Mouse (Mus musculus) 416B (cell line): ENCODE data around the gene Dusp8.

Source experiments
- DNase-seq: peaks from one replicate; pipeline ENCODE4 v3.0.0; 2011; ENCODE audit warnings: low read depth

Dusp8 gene

DNA sequence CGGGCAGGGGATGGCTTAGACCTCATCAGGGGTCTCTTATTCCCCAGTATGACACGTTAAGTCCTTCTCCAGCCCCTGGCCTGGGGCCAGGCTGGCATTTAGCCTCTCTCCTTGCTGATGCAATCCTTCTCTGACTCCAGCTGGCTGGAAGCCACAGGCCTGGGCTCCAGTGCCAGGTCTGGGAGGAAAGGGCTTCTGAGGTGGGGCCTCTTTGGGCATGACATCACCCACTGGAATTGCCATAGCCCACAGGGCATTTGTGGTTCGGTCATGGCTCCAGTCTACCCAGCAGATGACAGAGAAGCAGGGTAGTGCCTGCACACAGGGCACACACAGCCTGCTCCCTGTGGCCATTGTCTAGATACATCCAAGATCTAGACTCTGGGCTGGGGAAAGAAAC is 10.8 kb downstream of the Dusp8 start:
- DNase-seq = peak; percentile 22

DNA sequence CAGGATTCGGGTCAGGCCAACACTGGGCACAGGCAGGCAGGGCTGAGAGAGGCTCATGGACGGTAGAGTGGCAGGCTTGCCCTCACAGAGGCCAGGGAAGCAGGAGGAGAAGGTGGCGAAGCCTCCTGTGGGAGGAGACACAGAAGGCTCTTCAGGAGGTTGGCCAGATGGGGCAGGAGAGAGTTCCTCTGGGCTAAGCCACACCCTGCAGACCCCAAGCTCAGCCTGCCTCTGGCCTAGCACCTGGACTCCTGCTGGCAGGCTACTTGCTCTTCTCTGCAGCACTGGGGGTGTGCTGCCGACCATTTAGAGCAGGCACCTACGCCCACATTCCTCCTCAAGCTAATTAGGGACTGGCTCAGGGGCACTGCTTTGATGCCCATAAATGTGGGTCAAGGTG is 11.2 kb downstream of the Dusp8 start:
- peak; percentile 7 for DNase-seq

DNA sequence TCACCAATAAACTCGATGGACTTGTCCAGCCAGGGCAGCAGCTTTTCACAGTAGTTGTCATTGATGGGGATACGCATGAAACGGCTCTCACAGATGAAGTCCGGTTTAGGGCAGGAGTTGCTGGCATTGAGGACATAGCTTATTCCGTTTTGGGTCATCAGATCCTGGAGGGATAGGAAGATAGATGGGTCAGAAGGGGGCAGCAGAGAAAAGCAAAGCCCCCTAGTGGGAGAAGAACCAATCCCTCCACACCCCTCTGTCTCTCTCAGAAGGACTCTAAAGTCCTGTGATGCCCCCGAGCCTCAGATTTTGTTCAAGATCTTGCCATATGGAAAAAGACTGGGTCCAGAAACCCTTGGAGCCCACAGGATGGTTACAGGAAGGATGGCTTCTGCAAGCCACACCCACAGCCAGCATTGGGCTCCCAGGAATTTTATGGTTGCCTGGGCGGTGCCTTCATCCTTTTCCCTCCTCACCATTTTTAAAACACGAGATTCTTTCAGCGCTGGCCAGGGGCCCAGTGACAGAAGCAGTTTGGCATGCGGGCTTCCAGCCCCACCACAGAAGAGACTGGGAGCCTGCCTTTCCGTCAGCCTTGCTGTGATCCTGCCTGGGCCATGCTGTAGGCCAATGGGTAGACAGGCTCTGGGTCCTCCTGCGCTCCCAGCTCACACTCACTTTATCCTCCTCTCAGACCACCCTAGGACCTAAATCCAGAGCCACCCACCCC is 11.9 kb downstream of the Dusp8 start:
- DNase-seq = no peak

DNA sequence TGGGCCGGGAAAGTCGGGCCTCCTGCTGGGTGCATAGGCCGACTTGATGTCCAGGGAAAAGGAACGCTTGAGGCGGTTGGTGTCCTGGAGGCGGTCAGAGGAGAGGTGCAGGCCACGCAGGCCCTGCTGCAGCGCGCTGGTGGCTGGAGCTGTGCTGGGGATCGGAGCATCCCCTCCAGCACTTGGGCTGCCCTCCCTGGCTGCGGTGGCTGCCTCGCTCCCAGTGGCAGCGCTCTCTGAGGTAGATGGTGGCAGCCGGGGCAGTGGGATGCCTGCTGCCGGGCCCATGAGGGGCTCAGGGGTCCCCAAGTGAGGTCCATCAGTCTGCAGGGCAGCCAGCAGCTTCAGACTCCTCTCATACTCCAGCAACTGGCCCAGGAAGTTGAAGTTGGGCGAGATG is 13.0 kb downstream of the Dusp8 start:
- no peak for DNase-seq

DNA sequence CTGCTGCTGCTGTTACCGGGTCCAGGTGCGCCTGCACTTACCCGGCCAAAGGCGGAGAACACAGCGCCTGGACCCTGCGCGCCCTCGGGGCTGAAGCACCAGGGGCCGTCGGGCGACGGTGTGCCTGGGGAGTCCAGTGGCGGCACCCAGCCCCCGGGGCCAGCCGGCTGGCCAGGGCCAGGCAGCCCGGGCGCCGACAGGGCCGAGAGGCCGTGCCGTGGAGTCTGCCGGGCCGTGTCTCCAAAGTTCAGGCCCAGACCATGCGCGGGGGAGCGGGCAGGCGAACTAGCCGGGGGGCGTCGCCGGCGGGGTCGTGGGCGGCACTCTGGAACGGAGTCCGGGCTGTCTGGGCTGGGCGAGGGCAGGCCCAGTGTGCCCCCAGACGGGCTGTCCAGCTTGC is 13.5 kb downstream of the Dusp8 start:
- no peak for DNase-seq

DNA sequence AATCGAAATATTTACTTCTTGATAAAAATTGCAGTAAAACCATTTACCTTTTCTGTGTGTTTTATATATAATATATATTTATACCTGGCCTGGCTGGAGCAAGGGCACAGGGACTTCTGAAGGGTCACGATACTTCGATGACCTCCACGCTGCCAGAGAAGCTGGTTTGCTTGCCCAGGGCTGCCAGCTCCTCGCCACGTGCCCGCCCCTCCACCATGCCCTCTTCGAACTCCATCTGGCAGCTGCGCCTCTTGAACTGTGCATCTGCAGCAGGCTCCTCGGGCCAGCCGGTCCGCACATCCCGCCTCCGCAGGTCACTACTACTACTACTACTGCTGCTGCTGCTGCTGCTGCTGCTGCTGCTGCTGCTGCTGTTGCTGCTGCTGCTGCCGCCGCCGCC is 13.9 kb downstream of the Dusp8 start:
- DNase-seq = no peak

DNA sequence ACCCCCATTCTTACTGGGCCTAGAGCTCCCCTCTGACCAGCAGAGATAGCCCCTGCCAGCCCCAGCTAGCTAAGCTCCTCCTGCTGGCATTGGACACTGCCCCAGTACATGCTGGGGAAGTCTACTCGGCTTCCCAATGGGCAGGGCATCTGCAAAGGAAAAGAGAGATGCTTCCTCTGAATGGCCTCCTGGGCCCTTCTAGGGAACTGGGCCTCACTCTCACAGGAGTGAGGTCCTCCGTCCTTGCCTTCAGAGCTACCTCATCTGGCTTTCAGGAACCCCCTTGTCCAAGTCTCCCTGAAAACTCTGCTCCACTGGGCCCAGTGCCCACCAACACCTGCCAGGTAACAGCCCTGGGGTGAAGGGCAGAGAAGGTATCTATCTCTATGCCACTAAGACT is 14.8 kb downstream of the Dusp8 start:
- DNase-seq = no peak

DNA sequence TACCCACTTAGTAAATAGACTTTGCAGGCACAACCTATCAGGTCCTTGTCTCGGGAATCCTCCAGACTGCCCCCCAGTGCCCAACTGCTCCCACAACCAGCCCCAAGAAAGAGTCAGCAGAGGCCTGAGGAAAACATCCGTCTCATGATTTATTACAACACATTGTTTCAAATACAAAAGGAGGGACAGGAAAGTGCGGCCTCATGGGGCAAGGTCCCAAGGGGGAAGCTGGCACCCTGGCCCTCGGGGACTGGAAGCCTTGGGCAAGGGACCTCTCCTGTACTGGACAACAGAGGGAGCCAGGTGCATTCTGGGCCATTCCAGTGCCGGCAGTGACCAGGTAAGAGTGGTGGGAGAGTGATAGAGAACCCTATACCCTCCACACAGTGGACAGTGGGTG is 16.3 kb downstream of the Dusp8 start:
- DNase-seq = no peak

DNA sequence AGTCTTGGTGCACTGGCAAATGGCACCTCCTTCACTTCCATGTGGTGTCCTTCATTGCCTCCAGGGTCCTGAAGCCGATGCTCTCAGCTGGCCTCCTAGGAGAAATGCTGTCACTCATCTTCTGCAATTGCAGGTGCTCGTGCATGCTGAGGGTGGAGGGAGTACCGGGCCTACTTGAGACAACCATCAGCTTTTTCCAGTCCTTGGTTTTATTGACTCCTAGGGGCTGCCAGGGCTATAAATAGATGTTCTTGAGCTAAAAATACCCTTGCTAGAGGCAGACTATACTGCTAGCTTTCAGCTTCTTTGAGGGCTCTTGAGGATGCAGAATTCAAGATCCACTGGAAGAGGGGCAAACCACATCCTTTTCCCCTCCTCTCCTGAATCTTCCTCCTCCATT is 18.5 kb downstream of the Dusp8 start:
- no peak for DNase-seq

DNA sequence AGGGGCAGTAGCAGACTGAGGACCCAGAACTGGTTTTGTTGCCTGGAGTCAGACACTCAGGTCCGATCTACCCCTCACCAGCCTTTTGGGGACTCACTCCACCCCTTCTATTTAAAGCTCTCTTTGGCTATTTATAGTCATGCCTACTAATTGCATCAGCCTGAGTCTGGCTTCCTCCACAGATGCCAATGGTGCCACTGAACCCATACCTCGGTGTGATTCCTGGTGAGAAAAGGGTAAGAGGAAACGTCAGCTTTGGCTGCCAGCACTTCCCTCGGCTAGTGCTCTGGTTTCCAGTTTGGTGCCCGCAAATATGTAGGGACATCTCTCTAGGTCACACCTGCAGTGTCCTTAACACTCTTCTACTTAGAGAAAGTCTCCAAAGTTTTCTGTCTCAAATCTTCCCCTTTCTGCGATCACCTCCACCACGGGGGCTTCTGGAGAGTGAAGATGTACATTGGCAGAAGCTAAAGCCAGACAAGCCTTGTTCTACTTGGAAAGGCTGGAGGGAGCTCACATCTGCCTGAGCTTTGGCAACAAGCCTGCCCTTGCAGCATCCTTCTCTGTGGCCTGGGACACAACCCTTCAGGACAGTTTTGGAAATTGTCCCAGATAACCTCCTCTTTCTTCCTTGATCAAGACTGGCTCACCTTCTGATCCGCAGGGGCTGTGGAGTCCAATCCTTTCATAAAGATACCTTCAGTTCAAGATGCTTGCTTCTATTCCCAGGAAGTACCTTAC is 21.3 kb downstream of the Dusp8 start:
- no peak for DNase-seq

DNA sequence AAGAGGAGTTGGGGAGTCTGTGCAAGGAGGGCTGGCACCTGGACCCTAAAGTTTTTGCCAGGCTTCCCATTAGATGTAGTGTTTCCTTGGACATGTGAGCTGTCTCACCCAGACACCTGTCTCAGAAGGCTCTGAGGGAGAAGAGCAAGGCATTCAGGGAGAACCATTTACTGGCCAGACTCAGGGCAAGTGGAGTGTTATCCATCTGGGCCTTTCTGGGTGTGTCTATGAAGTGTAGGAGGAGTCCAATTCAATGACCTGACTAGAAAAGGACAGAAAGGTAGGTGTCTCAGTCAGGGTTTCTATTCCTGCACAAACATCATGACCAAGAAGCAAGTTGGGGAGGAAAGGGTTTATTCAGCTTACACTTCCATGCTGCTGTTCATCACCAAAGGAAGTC is 23.9 kb downstream of the Dusp8 start:
- DNase-seq = no peak

DNA sequence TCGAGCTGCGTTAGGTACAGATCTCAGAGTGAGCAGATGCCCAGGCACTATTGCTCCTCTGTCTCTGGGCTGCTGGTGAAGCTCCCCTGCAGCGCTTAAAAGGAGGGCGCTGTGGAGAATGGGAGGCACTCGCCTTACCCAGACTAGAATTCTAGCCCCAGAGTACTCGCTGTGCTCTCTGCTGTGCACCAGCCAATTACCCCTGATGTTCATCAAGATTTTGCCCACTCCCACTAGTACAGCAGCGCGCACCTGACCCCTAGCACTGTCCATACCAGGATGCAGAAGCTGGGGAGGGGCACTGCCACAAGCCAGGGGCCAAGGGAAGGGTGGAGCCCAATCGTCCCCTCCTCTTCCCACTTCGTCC is 24.4 kb downstream of the Dusp8 start:
- peak; percentile 5 for DNase-seq

DNA sequence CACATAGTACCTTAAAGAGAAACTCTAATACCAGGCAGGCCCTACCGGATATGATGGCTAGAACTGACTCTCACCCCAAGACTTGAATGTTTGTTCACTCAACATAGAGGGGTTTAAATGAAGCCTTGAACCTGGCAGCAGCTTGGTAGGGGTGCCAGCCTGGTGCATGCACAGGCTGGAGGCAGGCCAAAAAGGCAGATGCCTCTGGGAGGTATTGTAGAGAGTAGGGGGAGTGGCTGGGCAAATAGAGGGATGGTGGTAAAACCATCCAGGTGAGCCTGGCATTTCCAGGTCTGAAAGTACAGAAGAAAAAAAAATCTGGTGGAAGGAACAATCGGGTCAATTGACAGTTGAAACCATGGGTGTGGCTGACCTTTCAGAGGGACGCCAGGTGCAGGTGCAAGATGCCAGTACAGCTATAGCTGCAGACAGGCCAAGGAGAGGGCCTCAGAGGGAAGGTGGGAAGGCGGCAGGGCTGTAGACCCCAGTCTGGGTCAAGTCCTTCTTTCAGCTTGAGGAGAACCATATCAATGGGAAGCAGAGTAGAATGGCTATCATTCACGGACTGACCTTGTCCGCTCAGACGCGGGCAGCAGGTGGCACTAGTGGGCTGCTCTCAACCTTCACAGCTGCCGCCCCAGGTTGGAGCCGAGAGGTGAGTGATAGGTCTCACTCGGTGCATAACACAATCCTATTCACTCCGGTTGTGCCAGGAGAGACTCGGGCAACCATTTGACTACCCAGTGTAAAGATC is 25.0 kb downstream of the Dusp8 start:
- DNase-seq = peak; percentile 51

DNA sequence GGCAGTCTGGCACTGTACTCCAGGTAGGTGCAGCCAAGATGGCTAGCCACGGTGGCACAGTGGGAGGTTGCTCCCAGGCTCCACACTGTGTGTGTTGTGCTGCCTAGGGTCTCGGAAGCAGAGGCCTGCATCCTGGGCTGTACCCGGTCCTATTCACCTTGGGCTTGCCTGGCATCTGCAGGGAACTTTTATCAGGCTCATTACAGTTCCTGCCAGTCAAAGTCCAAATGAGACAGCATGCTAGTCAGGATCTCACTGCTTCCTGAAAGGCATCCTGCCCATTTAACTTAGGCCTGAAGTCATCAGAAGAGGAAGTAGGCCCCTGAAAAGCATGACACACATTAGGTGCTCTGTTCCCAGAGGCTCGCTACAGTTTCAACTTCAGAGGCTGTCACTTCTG is 27.2 kb downstream of the Dusp8 start:
- DNase-seq = peak; percentile 56

DNA sequence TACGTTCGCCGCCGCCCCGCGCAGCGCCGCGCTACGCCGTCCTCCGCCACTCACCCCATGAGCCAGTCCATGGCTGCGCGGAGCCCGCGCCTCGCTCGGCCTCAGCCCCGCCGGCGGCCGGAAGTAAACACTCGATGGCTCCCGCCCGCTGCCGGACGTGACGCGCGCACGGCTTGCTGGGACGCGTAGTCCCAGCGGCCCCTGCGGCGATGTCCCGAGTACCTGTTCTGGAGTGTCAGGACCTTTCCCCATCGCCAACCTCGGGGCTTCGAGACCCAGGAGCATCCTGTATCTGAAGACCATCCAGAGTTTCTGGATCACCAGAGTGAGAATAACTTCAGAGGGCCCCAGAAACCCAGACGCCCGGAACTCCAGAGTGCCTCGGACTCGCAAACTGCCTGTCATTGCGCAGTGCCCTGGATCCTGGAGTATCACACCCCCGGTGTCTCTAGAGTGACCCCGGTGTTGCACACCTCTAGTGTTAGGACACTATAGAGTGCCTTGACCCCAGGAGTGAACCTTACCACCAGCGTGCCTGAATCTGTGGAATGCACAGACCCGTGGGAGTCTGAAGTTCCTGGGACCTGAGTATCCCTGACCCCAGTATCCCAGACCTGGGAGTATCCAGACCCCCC is 34.6 kb downstream of the Dusp8 start, which contains the start of gene Mob2:
TSS of gene Mob2 (minus strand) at position 135 of the 635 bp plus-strand sequence.
- peak; percentile 75 for DNase-seq

DNA sequence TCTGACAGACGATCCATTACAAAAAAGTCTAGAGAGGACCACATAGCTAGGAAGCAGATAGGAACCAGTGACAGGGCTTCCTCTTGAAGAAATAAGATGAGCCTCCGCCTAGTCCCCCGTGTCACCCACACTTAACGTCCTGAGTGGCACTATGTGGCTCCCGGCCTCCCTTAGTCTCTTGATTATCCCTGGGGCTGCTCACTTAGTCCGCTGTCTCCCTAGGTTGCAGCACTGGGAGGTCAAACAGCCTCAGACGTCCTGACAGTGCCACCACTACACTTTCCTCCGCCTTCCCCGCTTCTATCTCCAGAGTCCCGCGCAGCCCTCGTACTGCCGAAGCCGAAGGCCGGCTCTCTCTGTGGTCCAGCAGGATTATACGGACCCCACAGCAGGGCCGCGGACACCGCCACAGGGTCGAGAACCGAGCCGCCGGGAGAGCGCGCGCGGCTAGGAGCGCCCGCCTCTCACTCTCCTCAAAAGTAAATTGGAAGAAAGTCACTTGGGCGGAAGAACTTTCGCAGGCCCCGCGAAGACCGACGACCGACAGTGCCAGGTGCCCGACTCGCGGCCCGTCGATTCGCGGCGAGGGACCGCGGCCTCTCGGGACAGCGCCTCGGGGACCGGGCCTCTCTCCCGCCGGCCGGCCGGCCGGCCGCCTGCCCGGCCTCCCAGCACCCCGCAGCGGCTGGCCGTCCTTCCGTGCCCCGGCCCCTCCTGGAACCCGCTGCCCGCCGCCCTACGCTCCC is 35.3 kb downstream of the Dusp8 start:
- DNase-seq = no peak

DNA sequence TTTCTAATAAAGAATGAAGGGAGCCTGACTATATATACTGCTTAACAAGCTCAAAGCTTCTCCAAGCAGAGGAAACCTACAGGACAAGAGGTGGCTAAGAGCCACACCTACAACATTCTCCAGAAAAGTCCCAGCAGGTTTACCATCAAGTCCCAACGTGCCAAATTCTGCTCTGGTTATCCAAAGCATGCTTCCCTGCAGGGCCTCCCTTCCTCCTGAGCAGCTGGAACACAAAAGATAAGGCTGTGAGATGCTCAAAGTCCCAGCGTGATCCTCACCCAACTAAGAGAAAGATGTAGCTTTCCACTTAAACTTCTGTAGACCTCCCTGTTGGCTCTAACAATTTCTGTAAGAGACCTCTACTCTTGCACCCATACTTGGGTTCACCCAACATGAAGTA is 36.6 kb downstream of the Dusp8 start:
- no peak for DNase-seq

DNA sequence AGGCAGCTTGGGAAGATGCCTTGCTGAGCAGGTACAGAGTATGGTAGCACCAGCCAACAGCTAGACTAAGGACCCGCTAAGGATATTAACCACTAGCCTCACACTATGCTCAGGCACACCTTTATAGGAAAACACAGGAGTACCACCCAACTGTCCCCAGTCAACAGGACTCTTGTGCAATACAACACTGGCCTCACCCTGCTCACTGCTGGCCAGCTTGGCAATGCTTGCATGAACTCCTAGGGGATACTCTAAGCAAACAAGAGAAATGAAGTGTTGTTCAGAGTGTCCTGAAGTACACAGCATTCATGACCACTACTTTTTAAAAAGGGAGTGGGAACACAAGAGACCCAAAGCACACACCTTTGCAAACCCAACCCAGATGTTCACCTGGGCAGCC is 38.5 kb downstream of the Dusp8 start:
- no peak for DNase-seq

DNA sequence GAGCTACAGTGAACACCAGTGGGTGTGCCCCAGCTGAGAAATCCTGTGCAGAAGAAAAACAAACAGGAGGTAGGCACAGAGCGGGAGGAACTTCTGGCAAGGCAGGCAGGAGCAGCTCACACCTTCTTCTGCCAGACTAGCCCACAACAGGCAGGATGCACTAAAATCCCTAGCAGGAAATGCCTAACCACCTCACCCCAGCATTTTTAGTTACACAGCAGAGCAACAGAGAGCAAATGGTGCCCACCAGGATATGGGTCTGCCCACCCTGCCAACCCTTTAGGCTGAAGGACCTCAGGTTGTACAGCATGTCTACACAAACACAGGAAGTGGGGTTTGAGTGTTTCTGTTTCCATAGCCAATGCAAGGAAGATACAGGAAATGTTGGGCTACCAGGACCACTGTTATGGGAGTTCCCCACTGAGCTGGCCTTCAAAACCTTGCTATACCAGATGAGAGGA is 39.0 kb downstream of the Dusp8 start:
- DNase-seq = peak; percentile 90

DNA sequence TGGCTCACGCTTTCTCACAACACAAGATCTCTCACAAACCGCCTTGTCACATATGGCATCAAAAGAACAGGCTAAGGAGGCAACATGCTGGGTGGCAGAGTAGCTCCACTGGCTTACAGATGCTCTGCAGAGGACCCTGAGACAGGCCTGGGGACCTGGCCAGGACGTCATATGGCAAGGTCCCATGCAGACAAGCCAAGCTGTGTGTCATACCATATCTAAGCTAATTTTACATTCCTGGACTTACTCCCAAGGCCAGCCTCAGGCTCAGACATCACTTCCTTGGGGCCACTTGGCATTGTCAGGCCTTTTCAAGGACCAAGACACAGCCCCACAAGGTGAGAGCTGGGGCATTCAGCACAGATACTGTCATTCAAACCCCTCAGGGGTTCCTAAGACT is 40.2 kb downstream of the Dusp8 start:
- DNase-seq = no peak

DNA sequence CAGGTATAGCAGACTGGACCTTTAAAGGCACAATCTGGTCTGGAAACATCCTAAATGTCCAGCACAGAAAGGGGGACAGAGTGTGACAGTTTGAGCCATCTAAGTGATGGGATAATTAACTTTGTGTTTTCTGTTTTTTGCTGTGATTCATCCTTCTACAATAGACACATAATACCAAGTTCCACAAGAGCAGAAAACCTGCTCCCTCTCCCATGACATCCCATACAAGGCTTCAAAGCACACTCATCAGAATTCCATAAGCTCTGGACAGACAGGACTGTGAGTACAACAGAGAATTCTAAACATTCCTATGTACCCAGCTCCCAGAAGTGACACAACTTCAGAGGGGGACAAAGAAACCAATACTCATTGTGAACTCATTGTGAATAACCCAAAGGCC is 45.1 kb downstream of the Dusp8 start:
- DNase-seq = no peak

DNA sequence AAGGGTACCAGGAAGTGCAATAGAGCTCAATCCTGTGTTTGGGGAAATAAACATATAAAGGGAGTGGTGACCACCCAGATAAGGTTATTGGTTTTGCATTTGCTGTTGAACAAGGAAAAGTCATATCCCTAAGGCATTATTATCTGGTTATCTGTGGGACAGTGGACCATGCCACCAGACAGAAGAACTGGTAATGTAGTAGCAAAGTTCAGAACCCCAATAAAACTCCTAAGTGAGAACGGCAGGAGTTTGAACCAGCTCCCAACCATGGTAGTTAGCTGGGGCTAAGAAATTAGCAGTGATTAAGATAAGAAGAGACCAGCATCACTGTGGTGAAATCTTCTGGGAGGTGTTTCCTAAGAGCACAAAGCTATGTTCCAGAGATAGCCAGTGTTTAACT is 49.7 kb downstream of the Dusp8 start:
- no peak for DNase-seq
